Mouse (Mus musculus) MEL (cell line): ENCODE data around the gene Fanca. TPM values are rescaled to one million over a fixed set of nuclear protein-coding genes. Genes with fewer than 3 reads are reported as not detected.

Experiments used
- DNase-seq: peaks from one replicate; pipeline ENCODE4 v3.0.0; 2011; ENCODE audit warnings: low read depth, low spot score
- H3K27ac ChIP-seq: 2 replicates; pipeline ENCODE4 v1.5.1; 2012; ENCODE audit warnings: low read depth, mild to moderate bottlenecking, control low read depth, low read length, moderate library complexity; ENCODE audit not compliant: control insufficient read depth
- H3K27me3 ChIP-seq, 2 experiments: fragments of 150-350 bp in 1 of 2; sonication (generic) in 1 of 2; 2 replicates each; pipeline ENCODE4 v1.6.1; 2012; ENCODE audit warnings: low read length in 2 of 2, mild to moderate bottlenecking in 2 of 2, improper control_type of control experiment in 1 of 2, moderate library complexity in 1 of 2; ENCODE audit not compliant: insufficient read depth in 2 of 2, control insufficient read depth in 1 of 2
- H3K36me3 ChIP-seq, 2 experiments: 2 replicates each; pipeline ENCODE4 v1.6.1; 2012 to 2014; ENCODE audit warnings: low read length in 2 of 2, improper control_type of control experiment in 1 of 2, inconsistent platforms in 1 of 2, mild to moderate bottlenecking in 1 of 2; ENCODE audit not compliant: insufficient read depth in 2 of 2, control insufficient read depth in 1 of 2
- H3K4me1 ChIP-seq, 2 experiments: fragments of 150-350 bp in 1 of 2; sonication (generic) in 1 of 2; 2 replicates each; pipeline ENCODE4 v1.6.1; 2012; ENCODE audit warnings: low read length in 2 of 2, improper control_type of control experiment in 1 of 2, mild to moderate bottlenecking in 1 of 2; ENCODE audit not compliant: insufficient read depth in 2 of 2, control insufficient read depth in 1 of 2
- H3K4me3 ChIP-seq, 2 experiments: fragments of 150-350 bp in 1 of 2; sonication (generic) in 1 of 2; 2 replicates each; pipeline ENCODE4 v1.5.1; 2012; ENCODE audit warnings: low read depth in 2 of 2, low read length in 2 of 2, mild to moderate bottlenecking in 2 of 2, moderate library complexity in 2 of 2, control low read depth in 1 of 2, improper control_type of control experiment in 1 of 2; ENCODE audit not compliant: control insufficient read depth in 1 of 2, insufficient read depth in 1 of 2
- H3K79me2 ChIP-seq: 2 replicates; pipeline ENCODE4 v1.6.1; 2012; ENCODE audit warnings: mild to moderate bottlenecking, low read length, moderate library complexity; ENCODE audit not compliant: control insufficient read depth, poor library complexity, insufficient read depth
- H3K9ac ChIP-seq: 2 replicates; pipeline ENCODE4 v1.6.1; 2012; ENCODE audit warnings: low read depth, mild to moderate bottlenecking, control low read depth, low read length, moderate library complexity; ENCODE audit not compliant: control insufficient read depth, poor library complexity, severe bottlenecking
- H3K9me3 ChIP-seq: fragments of 150-350 bp; sonication (generic); replicated peaks from 2 replicates; pipeline ENCODE4 v1.6.1; 2012; ENCODE audit warnings: mild to moderate bottlenecking, low read length, improper control_type of control experiment, moderate library complexity; ENCODE audit not compliant: insufficient read depth
- BHLHE40 ChIP-seq: IDR thresholded peaks from 2 replicates; pipeline ENCODE4 v1.6.1; 2012; ENCODE audit warnings: low read depth, mild to moderate bottlenecking, inconsistent platforms, low read length, improper control_type of control experiment, borderline replicate concordance
- CHD1 ChIP-seq: IDR thresholded peaks from 2 replicates; pipeline ENCODE4 v1.6.1; 2012; ENCODE audit warnings: low read depth, mild to moderate bottlenecking, inconsistent platforms, low read length, improper control_type of control experiment
- CHD2 ChIP-seq: IDR thresholded peaks from 2 replicates; pipeline ENCODE4 v1.6.1; 2011; ENCODE audit warnings: low read length, improper control_type of control experiment
- ETS1 ChIP-seq: IDR thresholded peaks from 2 replicates; pipeline ENCODE4 v1.6.1; 2012; ENCODE audit warnings: low read depth, mild to moderate bottlenecking, inconsistent platforms, low read length, improper control_type of control experiment, moderate library complexity
- GATA1 ChIP-seq: IDR thresholded peaks from 2 replicates; pipeline ENCODE4 v1.6.1; 2011; ENCODE audit warnings: low read depth, low read length, improper control_type of control experiment
- HCFC1 ChIP-seq: IDR thresholded peaks from 2 replicates; pipeline ENCODE4 v1.6.1; 2012; ENCODE audit warnings: low read depth, mild to moderate bottlenecking, inconsistent platforms, low read length, improper control_type of control experiment, moderate library complexity
- JUND ChIP-seq: IDR thresholded peaks from 2 replicates; pipeline ENCODE4 v1.6.1; 2011; ENCODE audit warnings: low read depth, mild to moderate bottlenecking, improper control_type of control experiment, low read length
- KAT2A ChIP-seq: conservative IDR thresholded peaks from 2 replicates; pipeline ENCODE4 v1.6.1; 2012; ENCODE audit warnings: low read depth, low read length, improper control_type of control experiment, inconsistent platforms
- MAX ChIP-seq: IDR thresholded peaks from 2 replicates; pipeline ENCODE4 v1.6.1; 2011; ENCODE audit warnings: low read length, improper control_type of control experiment
- MAZ ChIP-seq: IDR thresholded peaks from 2 replicates; pipeline ENCODE4 v1.6.1; 2012; ENCODE audit warnings: low read depth, mild to moderate bottlenecking, inconsistent platforms, low read length, improper control_type of control experiment
- MEF2A ChIP-seq: IDR thresholded peaks from 2 replicates; pipeline ENCODE4 v1.6.1; 2014; ENCODE audit warnings: low read depth, mild to moderate bottlenecking, inconsistent platforms, low read length, improper control_type of control experiment; ENCODE audit not compliant: poor library complexity, insufficient replicate concordance, severe bottlenecking; ENCODE audit errors: extremely low read depth
- MYB ChIP-seq: IDR thresholded peaks from 2 replicates; pipeline ENCODE4 v1.6.1; 2011; ENCODE audit warnings: mild to moderate bottlenecking, low read depth, low read length, improper control_type of control experiment
- MYC ChIP-seq: IDR thresholded peaks from 2 replicates; pipeline ENCODE4 v1.6.1; 2011; ENCODE audit warnings: low read depth, mild to moderate bottlenecking, low read length, improper control_type of control experiment, moderate library complexity
- NELFE ChIP-seq: IDR thresholded peaks from 2 replicates; pipeline ENCODE4 v1.6.1; 2011; ENCODE audit warnings: low read depth, low read length, improper control_type of control experiment
- POLR2A ChIP-seq, 2 experiments: IDR thresholded peaks; 2 replicates each; pipeline ENCODE4 v1.6.1; 2011 to 2012; ENCODE audit warnings: low read length in 2 of 2, mild to moderate bottlenecking in 2 of 2, control low read depth in 1 of 2, improper control_type of control experiment in 1 of 2, low read depth in 1 of 2, moderate library complexity in 1 of 2; ENCODE audit not compliant: control insufficient read depth in 1 of 2, insufficient read depth in 1 of 2, poor library complexity in 1 of 2
- POLR2AphosphoS2 ChIP-seq: IDR thresholded peaks from 2 replicates; pipeline ENCODE4 v1.6.1; 2011; ENCODE audit warnings: low read length, improper control_type of control experiment
- POLR2AphosphoS5 ChIP-seq: IDR thresholded peaks from 2 replicates; pipeline ENCODE4 v1.6.1; 2012; ENCODE audit warnings: low read depth, borderline replicate concordance, mild to moderate bottlenecking, inconsistent platforms, low read length, moderate library complexity, mixed read lengths
- RCOR1 ChIP-seq: IDR thresholded peaks from 2 replicates; pipeline ENCODE4 v1.6.1; 2012; ENCODE audit warnings: low read depth, mild to moderate bottlenecking, inconsistent platforms, low read length, improper control_type of control experiment
- SIN3A ChIP-seq: IDR thresholded peaks from 2 replicates; pipeline ENCODE4 v1.6.1; 2012; ENCODE audit warnings: low read length, improper control_type of control experiment, inconsistent platforms
- TCF12 ChIP-seq: IDR thresholded peaks from 2 replicates; pipeline ENCODE4 v1.6.1; 2014; ENCODE audit warnings: low read depth, mild to moderate bottlenecking, inconsistent platforms, low read length, improper control_type of control experiment, moderate library complexity
- UBTF ChIP-seq: IDR thresholded peaks from 2 replicates; pipeline ENCODE4 v1.6.1; 2012; ENCODE audit warnings: low read depth, mild to moderate bottlenecking, inconsistent platforms, low read length, improper control_type of control experiment, moderate library complexity, borderline replicate concordance; ENCODE audit not compliant: insufficient read depth
- USF2 ChIP-seq, 2 experiments: IDR thresholded peaks; 2 replicates each; pipeline ENCODE4 v1.6.1; 2011 to 2012; ENCODE audit warnings: improper control_type of control experiment in 2 of 2, low read length in 2 of 2, borderline replicate concordance in 1 of 2, inconsistent platforms in 1 of 2, low read depth in 1 of 2, mild to moderate bottlenecking in 1 of 2; ENCODE audit not compliant: insufficient read depth in 1 of 2
- ZC3H11A ChIP-seq: IDR thresholded peaks from 2 replicates; pipeline ENCODE4 v1.6.1; 2012; ENCODE audit warnings: low read depth, mild to moderate bottlenecking, inconsistent platforms, low read length, improper control_type of control experiment
- ZMIZ1 ChIP-seq: IDR thresholded peaks from 2 replicates; pipeline ENCODE4 v1.6.1; 2012; ENCODE audit warnings: low read depth, mild to moderate bottlenecking, inconsistent platforms, low read length, improper control_type of control experiment, moderate library complexity
- ZNF384 ChIP-seq: IDR thresholded peaks from 2 replicates; pipeline ENCODE4 v1.6.1; 2012; ENCODE audit warnings: low read depth, mild to moderate bottlenecking, inconsistent platforms, low read length, improper control_type of control experiment
- polyA plus RNA-seq, 2 experiments: library from polyadenylated mRNA; stranded (reverse) in 1 of 2; unstranded in 1 of 2; fragments of >175 nt in 1 of 2; fragments of >200 nt in 1 of 2; gene quantifications; 2 replicates each; pipeline versions ENCODE4 v1.2.1 to v1.2.4; 2012; ENCODE audit warnings: low replicate concordance in 2 of 2, low read depth in 1 of 2; ENCODE audit not compliant: insufficient read length in 2 of 2, insufficient read depth in 1 of 2, missing spikeins in 1 of 2
- total RNA-seq: library from RNA; depleted of rRNA; stranded (reverse); fragments of 300-350 nt; gene quantifications from 2 replicates; pipeline ENCODE4 v1.2.3, GENCODE M21; 2012

Gene Fanca
- total and polyA plus RNA-seq, 3 experiments = 32.2 to 75.9 TPM; not detected in 1

- Histone ChIP-seq H3K4me1 (no peaks in the 10 kb centered on the region), H3K4me3 (no peak overlapping the region), H3K79me2 (no peaks in the 10 kb centered on the region), H3K27ac (no peak overlapping the region), H3K9ac (no peak overlapping the region), H3K27me3 (no peaks in the 10 kb centered on the region), H3K36me3 (no peaks in the 10 kb centered on the region), H3K9me3 (no peaks in the 10 kb centered on the region)
- no peak for DNase-seq
- TF ChIP-seq NELFE = no peak
- TF ChIP-seq MAZ = no peak
- no peak for TF ChIP-seq ZNF384
- no peak for TF ChIP-seq GATA1
- no peak for TF ChIP-seq ETS1
- TF ChIP-seq USF2 (IDR thresholded peaks at IDR 0.05; ENCODE audit: borderline replicate concordance in 1 of 2, insufficient read depth in 1 of 2, low read depth in 1 of 2, low read length in 2 of 2) = no peak
- no peak for TF ChIP-seq SIN3A
- no peak for TF ChIP-seq CHD1
- TF ChIP-seq TCF12 = no peak
- TF ChIP-seq POLR2AphosphoS2 = no peak
- no peak for TF ChIP-seq POLR2AphosphoS5
- no peak for TF ChIP-seq POLR2A (IDR thresholded peaks at IDR 0.05; ENCODE audit: control insufficient read depth in 1 of 2, insufficient read depth in 1 of 2, low read depth in 1 of 2, low read length in 2 of 2, poor library complexity in 1 of 2)
- TF ChIP-seq RCOR1 = no peak
- no peak for TF ChIP-seq MAX
- no peak for TF ChIP-seq JUND
- TF ChIP-seq CHD2 = no peak
Measured at GRCm38 (mm10) chr8:123349073-123349472, 30.7 kb upstream of the Fanca start.

DNA sequence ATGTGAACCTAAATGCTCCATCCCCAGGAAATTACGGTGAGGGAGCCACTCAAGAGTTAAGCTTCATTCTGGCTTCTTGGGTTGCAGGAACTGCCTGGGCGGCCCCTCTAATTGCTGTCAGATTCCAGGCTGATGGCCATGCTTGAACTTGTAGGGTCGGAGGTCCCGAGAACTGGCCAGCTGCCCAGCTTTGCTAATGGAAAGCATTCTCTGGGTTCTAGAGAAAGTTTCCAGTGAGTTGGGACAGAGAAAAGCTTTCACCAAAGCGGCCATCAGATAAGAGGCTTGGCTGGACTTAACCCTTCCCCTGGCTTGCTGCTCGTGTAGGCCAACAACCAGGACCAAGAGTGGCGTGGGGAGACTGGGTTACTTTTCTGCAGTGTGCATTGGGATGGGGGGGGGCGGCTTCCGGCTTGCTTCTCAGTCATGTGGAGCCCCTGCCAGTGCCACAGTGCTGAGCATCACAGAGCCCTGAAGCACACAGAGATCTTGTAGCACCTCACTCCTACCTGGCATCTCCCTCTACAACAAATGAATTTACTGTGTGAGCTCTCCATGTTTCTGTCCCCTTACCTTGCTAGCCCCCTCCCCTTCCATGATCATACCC is 30.0 kb upstream of the Fanca start:
- H3K27ac ChIP-seq = no peak overlapping the region
- no peak overlapping the region for H3K4me3 ChIP-seq
- H3K9ac ChIP-seq = no peak overlapping the region
- no peaks in the 10 kb centered on the region for H3K79me2 ChIP-seq
- no peaks in the 10 kb centered on the region for H3K4me1 ChIP-seq
- no peak for TF ChIP-seq POLR2AphosphoS5
- no peak for TF ChIP-seq SIN3A
- no peaks in the 10 kb centered on the region for H3K9me3 ChIP-seq
- no peak for DNase-seq
- H3K36me3 ChIP-seq = no peaks in the 10 kb centered on the region
- H3K27me3 ChIP-seq = no peaks in the 10 kb centered on the region

- no peaks in the 10 kb centered on the region for H3K4me1 ChIP-seq
- H3K27me3 ChIP-seq = no peaks in the 10 kb centered on the region
- H3K9me3 ChIP-seq = no peaks in the 10 kb centered on the region
- no peaks in the 10 kb centered on the region; a peak in 1 of 4 replicates for H3K36me3 ChIP-seq
- H3K27ac ChIP-seq = no peak overlapping the region
- no peak for DNase-seq
- H3K79me2 ChIP-seq = no peaks in the 10 kb centered on the region
- no peak overlapping the region for H3K9ac ChIP-seq
- H3K4me3 ChIP-seq = no peak overlapping the region
- TF ChIP-seq MAX (no peak), BHLHE40 (no peak), ZMIZ1 (no peak), ZNF384 (no peak), ZC3H11A (no peak), KAT2A (no peak), MAZ (no peak), MEF2A (no peak), MYB (no peak), HCFC1 (no peak), TCF12 (no peak), MYC (no peak), SIN3A (no peak), GATA1 (no peak), UBTF (no peak), USF2 (IDR thresholded peaks at IDR 0.05; ENCODE audit: borderline replicate concordance in 1 of 2, insufficient read depth in 1 of 2, low read depth in 1 of 2, low read length in 2 of 2) (no peak)
Measured at GRCm38 (mm10) chr8:123347293-123347692, 28.9 kb upstream of the Fanca start.
